Mouse (Mus musculus) embryonic facial prominence, embryonic 13.5 days (tissue): ENCODE results near the gene Timp3. TPM values are rescaled to one million over a fixed set of nuclear protein-coding genes. Genes with fewer than 3 reads are reported as not detected.
"Not testable (repeated sequence)": the region's sequence is repeated elsewhere in the genome, so short reads cannot be mapped to it uniquely, and the experiment has no call there.

Source experiments
- ATAC-seq: fragments of 200-750 bp; cut with Nextera tagmentation; 2 replicates; pipeline ENCODE4 v1.8.0; 2017; ENCODE audit warnings: low read depth; ENCODE audit not compliant: insufficient number of reproducible peaks, insufficient read depth, low FRiP score, low TSS enrichment
- H3K27ac ChIP-seq: fragments of 300-500 bp; sonication (generic); 2 replicates; pipeline ENCODE4 v1.5.1; 2015; ENCODE audit warnings: moderate library complexity, mild to moderate bottlenecking, inconsistent platforms
- H3K27me3 ChIP-seq: fragments of 300-500 bp; sonication (generic); 2 replicates; pipeline ENCODE4 v1.6.1; 2015; ENCODE audit warnings: mild to moderate bottlenecking, inconsistent platforms
- H3K36me3 ChIP-seq: fragments of 300-500 bp; sonication (generic); 2 replicates; pipeline ENCODE4 v1.6.1; 2015; ENCODE audit warnings: mild to moderate bottlenecking, inconsistent platforms
- H3K4me1 ChIP-seq: fragments of 300-500 bp; sonication (generic); 2 replicates; pipeline ENCODE4 v1.6.1; 2015; ENCODE audit warnings: inconsistent platforms
- H3K4me2 ChIP-seq: fragments of 300-500 bp; sonication (generic); 2 replicates; pipeline ENCODE4 v1.6.1; 2015; ENCODE audit warnings: moderate library complexity, mild to moderate bottlenecking, inconsistent platforms
- H3K4me3 ChIP-seq: fragments of 300-500 bp; sonication (generic); 2 replicates; pipeline ENCODE4 v1.5.1; 2015; ENCODE audit warnings: mild to moderate bottlenecking, inconsistent platforms
- H3K9ac ChIP-seq: fragments of 300-500 bp; sonication (generic); 2 replicates; pipeline ENCODE4 v1.6.1; 2015; ENCODE audit warnings: mild to moderate bottlenecking, inconsistent platforms
- H3K9me3 ChIP-seq: fragments of 300-500 bp; sonication (generic); 2 replicates; pipeline ENCODE4 v1.6.1; 2016; ENCODE audit warnings: inconsistent platforms
- WGBS: fragments of 180-500 bp; shearing (Covaris S2); methylation state at CpG from one replicate; pipeline ENCODE4 v1.1.7; 2015; ENCODE audit warnings: mixed read lengths; 5-methylcytosine and 5-hydroxymethylcytosine counted together
- polyA plus RNA-seq: library from polyadenylated mRNA; unstranded; fragments of >200 nt; fragmentation: Nextera tagmentation; extraction: Ambion mirVana; gene quantifications from 2 replicates; pipeline ENCODE4 v1.2.1, GENCODE M21; 2015

Timp3 gene
- polyA plus RNA-seq, 1 experiment from 2014 or later: 62.7 TPM

GRCm38 (mm10) chr10:86359208-86359607 lies 59.0 kb downstream of the Timp3 start:
- no peak for ATAC-seq
- no peak overlapping the region for H3K9ac ChIP-seq
- peak overlapping the region; percentile 61; the same call in 1 of the 2 replicates for H3K27ac ChIP-seq
- no peaks in the 10 kb centered on the region for H3K9me3 ChIP-seq
- H3K36me3 ChIP-seq: no peaks in the 10 kb centered on the region
- WGBS: 55% methylated on average over 2 of the region's 2 CpGs
- H3K4me2 ChIP-seq: no peak overlapping the region
- H3K4me3 ChIP-seq: no peak overlapping the region
- H3K27me3 ChIP-seq: no peaks in the 10 kb centered on the region
- peaks cover 15% of the 10 kb centered on the region for H3K4me1 ChIP-seq

GRCm38 (mm10) chr10:86359699-86360098 lies 59.5 kb downstream of the Timp3 start:
- Histone ChIP-seq H3K9me3 (no peaks in the 10 kb centered on the region), H3K4me1 (peaks cover 15% of the 10 kb centered on the region), H3K4me2 (no peak overlapping the region), H3K9ac (no peak overlapping the region), H3K27ac (peak overlapping the region; percentile 61; the same call in 1 of the 2 replicates), H3K36me3 (no peaks in the 10 kb centered on the region), H3K4me3 (no peak overlapping the region), H3K27me3 (no peaks in the 10 kb centered on the region)
- WGBS: 27% methylated on average over 4 of the region's 4 CpGs
- ATAC-seq: no peak

- WGBS: 78% methylated on average over 8 of the region's 8 CpGs
- H3K27me3 ChIP-seq: no peaks in the 10 kb centered on the region
- H3K9ac ChIP-seq: no peak overlapping the region
- no peak for ATAC-seq
- H3K36me3 ChIP-seq: no peaks in the 10 kb centered on the region
- no peaks in the 10 kb centered on the region for H3K9me3 ChIP-seq
- H3K4me3 ChIP-seq: no peak overlapping the region
- no peak overlapping the region for H3K4me2 ChIP-seq
- H3K27ac ChIP-seq: no peak overlapping the region
- peaks cover 34% of the 10 kb centered on the region for H3K4me1 ChIP-seq
Observed at GRCm38 (mm10) chr10:86363669-86364309, 63.6 kb downstream of the Timp3 start.

- Histone ChIP-seq H3K27me3 (no peaks in the 10 kb centered on the region), H3K4me3 (no peak overlapping the region), H3K4me1 (peaks cover 21% of the 10 kb centered on the region), H3K9me3 (no peaks in the 10 kb centered on the region), H3K9ac (no peak overlapping the region), H3K4me2 (no peak overlapping the region), H3K27ac (no peak overlapping the region), H3K36me3 (no peaks in the 10 kb centered on the region)
- 45% methylated on average over 5 of the region's 5 CpGs for WGBS
- 0 out of 2 replicates have a peak, but pooled peaks have one; percentile 32 for ATAC-seq
Observed at GRCm38 (mm10) chr10:86365632-86366092, 65.5 kb downstream of the Timp3 start.

- no peaks in the 10 kb centered on the region for H3K27me3 ChIP-seq
- no peak for ATAC-seq
- no peak overlapping the region for H3K4me2 ChIP-seq
- H3K9me3 ChIP-seq: no peaks in the 10 kb centered on the region
- H3K9ac ChIP-seq: 0 out of 2 replicates have a peak overlapping the region, but pooled peaks have one; percentile 21
- H3K4me3 ChIP-seq: no peak overlapping the region
- H3K27ac ChIP-seq: peak overlapping the region; percentile 48; the same call in 1 of the 2 replicates
- H3K4me1 ChIP-seq: peaks cover 27% of the 10 kb centered on the region
- WGBS: 47% methylated on average over 4 of the region's 4 CpGs
- no peaks in the 10 kb centered on the region for H3K36me3 ChIP-seq
Observed at GRCm38 (mm10) chr10:86367346-86367745, 67.2 kb downstream of the Timp3 start.

GRCm38 (mm10) chr10:86368811-86369210 lies 68.6 kb downstream of the Timp3 start:
- Histone ChIP-seq H3K36me3 (no peaks in the 10 kb centered on the region), H3K9ac (no peak overlapping the region), H3K4me3 (no peak overlapping the region), H3K27me3 (no peaks in the 10 kb centered on the region), H3K9me3 (no peaks in the 10 kb centered on the region), H3K27ac (no peak overlapping the region), H3K4me1 (peaks cover 24% of the 10 kb centered on the region), H3K4me2 (no peak overlapping the region)
- WGBS: 85% methylated on average over 12 of the region's 12 CpGs
- ATAC-seq: no peak

GRCm38 (mm10) chr10:86369346-86369745 lies 69.2 kb downstream of the Timp3 start:
- 72% methylated on average over 4 of the region's 4 CpGs for WGBS
- no peaks in the 10 kb centered on the region for H3K27me3 ChIP-seq
- H3K36me3 ChIP-seq: no peaks in the 10 kb centered on the region
- no peak for ATAC-seq
- no peak overlapping the region for H3K9ac ChIP-seq
- no peak overlapping the region for H3K27ac ChIP-seq
- H3K4me2 ChIP-seq: no peak overlapping the region
- no peak overlapping the region for H3K4me3 ChIP-seq
- peaks cover 24% of the 10 kb centered on the region for H3K4me1 ChIP-seq
- H3K9me3 ChIP-seq: no peaks in the 10 kb centered on the region

GRCm38 (mm10) chr10:86371561-86371960 lies 71.4 kb downstream of the Timp3 start:
- Histone ChIP-seq H3K9me3 (no peaks in the 10 kb centered on the region), H3K27ac (no peak overlapping the region), H3K4me2 (no peak overlapping the region), H3K9ac (no peak overlapping the region), H3K4me3 (no peak overlapping the region), H3K36me3 (no peaks in the 10 kb centered on the region), H3K27me3 (no peaks in the 10 kb centered on the region), H3K4me1 (peaks cover 20% of the 10 kb centered on the region)
- no peak for ATAC-seq

- Histone ChIP-seq H3K4me2 (no peak overlapping the region), H3K4me1 (peaks cover 17% of the 10 kb centered on the region), H3K4me3 (no peak overlapping the region), H3K27me3 (no peaks in the 10 kb centered on the region), H3K27ac (no peak overlapping the region), H3K9me3 (no peaks in the 10 kb centered on the region), H3K36me3 (no peaks in the 10 kb centered on the region), H3K9ac (no peak overlapping the region)
- 82% methylated on average over 2 of the region's 2 CpGs for WGBS
- ATAC-seq: no peak
Observed at GRCm38 (mm10) chr10:86374061-86374460, 73.9 kb downstream of the Timp3 start.

GRCm38 (mm10) chr10:86375903-86376302 lies 75.7 kb downstream of the Timp3 start:
- Histone ChIP-seq H3K9me3 (no peaks in the 10 kb centered on the region), H3K9ac (no peak overlapping the region), H3K4me3 (no peak overlapping the region), H3K4me2 (no peak overlapping the region), H3K4me1 (peaks cover 17% of the 10 kb centered on the region), H3K27me3 (no peaks in the 10 kb centered on the region), H3K27ac (no peak overlapping the region), H3K36me3 (no peaks in the 10 kb centered on the region)
- 73% methylated on average over 11 of the region's 11 CpGs for WGBS
- no peak for ATAC-seq

- Histone ChIP-seq H3K27ac (peak overlapping the region; percentile 58; the same call in 1 of the 2 replicates), H3K4me2 (peak overlapping the region; percentile 36), H3K36me3 (no peaks in the 10 kb centered on the region), H3K4me1 (peaks cover 15% of the 10 kb centered on the region), H3K4me3 (no peak overlapping the region), H3K27me3 (no peaks in the 10 kb centered on the region), H3K9me3 (no peaks in the 10 kb centered on the region), H3K9ac (no peak overlapping the region)
- 41% methylated on average over 8 of the region's 8 CpGs for WGBS
- ATAC-seq: peak; percentile 60; the same call in 1 of the 2 replicates
Observed at GRCm38 (mm10) chr10:86376392-86377185, 76.4 kb downstream of the Timp3 start.

GRCm38 (mm10) chr10:86378803-86379202 lies 78.6 kb downstream of the Timp3 start:
- H3K4me2 ChIP-seq, H3K9ac ChIP-seq, ATAC-seq, H3K4me3 ChIP-seq, H3K27me3 ChIP-seq, H3K9me3 ChIP-seq, H3K36me3 ChIP-seq, H3K27ac ChIP-seq: not testable (repeated sequence)
- H3K4me1 ChIP-seq: peaks cover 11% of the 10 kb centered on the region
- WGBS: 76% methylated on average over 2 of the region's 2 CpGs
